Mouse (Mus musculus): Measurements from ENCODE around the gene Gm29427. TPM values are rescaled to one million over a fixed set of nuclear protein-coding genes. Genes with fewer than 3 reads are reported as not detected.
A peak's percentile ranks its signal among the peaks of the same experiment; 100 is the strongest.

Gene Gm29427
- total and polyA plus RNA-seq, 2 experiments from 2014 or later: 0.43 TPM; not detected in 1

GRCm38 (mm10) chr1:130744961-130745360, 29.4 kb upstream of the Gm29427 start:
- H3K27me3 ChIP-seq (ENCODE audit: insufficient read depth, low read length): no peaks in the 10 kb centered on the region
- no peaks in the 10 kb centered on the region for H3K36me3 ChIP-seq (ENCODE audit: insufficient read depth)
- 87% methylated on average over 5 of the region's 5 CpGs for WGBS
- no peak overlapping the region for H3K4me2 ChIP-seq (ENCODE audit: low read depth)
- no peak overlapping the region for H3K4me3 ChIP-seq (ENCODE audit: low read depth, low read length)
- H3K9me3 ChIP-seq (ENCODE audit: low read length): no peaks in the 10 kb centered on the region
- ATAC-seq (no peak), DNase-seq (no peak)
- no peaks in the 10 kb centered on the region for H3K4me1 ChIP-seq (ENCODE audit: insufficient read depth)
- H3K9ac ChIP-seq: no peak overlapping the region
- H3K27ac ChIP-seq (ENCODE audit: low read depth, low read length): no peak overlapping the region
- TF ChIP-seq CTCF (IDR thresholded peaks at IDR 0.05; ENCODE audit: low read depth): no peak

GRCm38 (mm10) chr1:130744217-130744616, 28.6 kb upstream of the Gm29427 start:
- Histone ChIP-seq H3K36me3 (ENCODE audit: insufficient read depth) (no peaks in the 10 kb centered on the region), H3K27me3 (ENCODE audit: insufficient read depth, low read length) (no peaks in the 10 kb centered on the region), H3K9me3 (ENCODE audit: low read length) (no peaks in the 10 kb centered on the region), H3K27ac (ENCODE audit: low read depth, low read length) (no peak overlapping the region), H3K9ac (no peak overlapping the region), H3K4me2 (ENCODE audit: low read depth) (no peak overlapping the region), H3K4me3 (ENCODE audit: low read depth, low read length) (no peak overlapping the region), H3K4me1 (ENCODE audit: insufficient read depth) (no peaks in the 10 kb centered on the region)
- DNase-seq: no peak
- no peak for ATAC-seq
- TF ChIP-seq CTCF (IDR thresholded peaks at IDR 0.05; ENCODE audit: low read depth): no peak
- WGBS: 87% methylated on average over 2 of the region's 2 CpGs

DNA sequence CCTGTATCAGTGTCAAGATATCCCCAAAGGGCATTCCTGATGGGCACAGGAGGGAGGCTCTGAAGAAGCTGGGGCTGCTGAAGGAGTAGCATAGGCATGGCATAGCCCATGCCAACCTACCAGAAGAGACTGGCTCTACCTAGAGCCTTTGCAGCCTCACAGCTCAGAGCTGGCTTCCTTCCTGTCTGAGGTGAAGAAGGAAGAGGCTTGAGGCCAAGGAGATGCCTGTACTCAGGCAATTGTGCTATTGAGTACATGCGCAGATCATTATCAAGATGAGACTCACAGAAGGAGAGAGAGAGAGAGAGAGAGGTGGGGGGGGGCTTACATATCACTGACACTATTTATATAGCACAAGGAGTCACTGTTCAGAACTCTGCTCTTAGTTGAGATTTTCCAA, 28.2 kb upstream of the Gm29427 start:
- H3K4me1 ChIP-seq (ENCODE audit: insufficient read depth): no peaks in the 10 kb centered on the region
- 100% methylated on average over 1 of the region's 1 CpGs for WGBS
- no peak overlapping the region for H3K27ac ChIP-seq (ENCODE audit: low read depth, low read length)

GRCm38 (mm10) chr1:130742201-130742600, 26.6 kb upstream of the Gm29427 start:
- H3K9me3 ChIP-seq (ENCODE audit: low read length): no peaks in the 10 kb centered on the region
- no peak overlapping the region for H3K4me3 ChIP-seq (ENCODE audit: low read depth, low read length)
- no peak for DNase-seq
- no peaks in the 10 kb centered on the region for H3K36me3 ChIP-seq (ENCODE audit: insufficient read depth)
- no peaks in the 10 kb centered on the region for H3K4me1 ChIP-seq (ENCODE audit: insufficient read depth)
- no peak overlapping the region for H3K27ac ChIP-seq (ENCODE audit: low read depth, low read length)
- no peak for TF ChIP-seq CTCF (IDR thresholded peaks at IDR 0.05; ENCODE audit: low read depth)
- no peaks in the 10 kb centered on the region for H3K27me3 ChIP-seq (ENCODE audit: insufficient read depth, low read length)
- no peak for ATAC-seq
- no peak overlapping the region for H3K4me2 ChIP-seq (ENCODE audit: low read depth)
- no peak overlapping the region for H3K9ac ChIP-seq
- WGBS: 85% methylated on average over 7 of the region's 7 CpGs

More for the DNA sequence above, 28.2 kb upstream of the Gm29427 start:
- TF ChIP-seq CTCF (IDR thresholded peaks at IDR 0.05; ENCODE audit: low read depth): no peak
- Histone ChIP-seq H3K9me3 (ENCODE audit: low read length) (no peaks in the 10 kb centered on the region), H3K4me3 (ENCODE audit: low read depth, low read length) (no peak overlapping the region), H3K9ac (no peak overlapping the region), H3K36me3 (ENCODE audit: insufficient read depth) (no peaks in the 10 kb centered on the region), H3K4me2 (ENCODE audit: low read depth) (no peak overlapping the region), H3K27me3 (ENCODE audit: insufficient read depth, low read length) (no peaks in the 10 kb centered on the region)
- ATAC-seq: no peak
- DNase-seq: no peak

DNA sequence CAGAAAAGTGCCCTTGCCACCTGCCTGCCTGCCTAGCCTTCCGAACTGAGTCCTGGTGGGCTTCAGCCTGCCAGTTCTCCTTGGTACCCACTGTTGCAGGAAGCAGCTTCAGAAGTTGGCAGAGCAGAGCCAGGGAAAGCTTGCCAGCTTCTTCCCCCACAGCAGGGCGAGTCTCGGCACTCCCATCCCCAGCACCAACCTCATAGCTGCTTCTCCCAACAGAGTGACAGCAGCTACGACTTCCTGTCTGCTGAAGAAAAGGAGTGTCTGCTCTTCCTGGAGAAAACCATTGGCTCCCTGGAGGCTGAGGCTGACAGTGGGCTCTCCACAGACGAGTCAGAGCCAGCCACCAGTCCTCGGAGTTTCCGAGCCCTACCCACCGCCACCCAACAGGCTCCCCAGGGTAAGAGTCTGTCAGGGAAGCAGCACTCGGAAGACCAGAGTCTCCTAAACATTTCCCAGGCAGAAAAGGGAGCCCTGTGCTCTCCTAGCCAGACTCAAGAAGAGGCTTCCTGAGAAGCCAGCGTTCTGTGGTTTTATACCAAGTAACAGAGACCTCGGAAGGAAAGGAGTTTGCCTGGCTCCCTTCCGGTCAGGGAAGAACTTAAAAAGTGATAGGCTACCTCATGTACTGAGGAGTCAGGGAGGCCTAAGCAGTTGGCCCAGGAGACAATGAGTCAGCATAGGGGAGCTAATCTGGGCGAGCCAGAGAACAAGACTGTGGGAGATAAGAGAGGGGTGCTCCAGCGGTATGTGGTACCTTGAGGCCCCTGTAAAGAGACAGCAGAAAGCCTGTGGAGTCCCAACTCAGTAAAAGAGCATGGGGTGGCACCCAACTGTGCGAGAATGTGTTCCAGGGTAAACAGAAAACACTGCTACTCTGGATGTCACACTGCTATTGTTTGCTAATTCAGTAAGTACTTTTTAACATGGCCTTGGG, 25.5 kb upstream of the Gm29427 start:
- TF ChIP-seq CTCF (IDR thresholded peaks at IDR 0.05; ENCODE audit: low read depth): no peak
- H3K36me3 ChIP-seq (ENCODE audit: insufficient read depth): no peaks in the 10 kb centered on the region
- H3K4me1 ChIP-seq (ENCODE audit: insufficient read depth): no peaks in the 10 kb centered on the region
- no peaks in the 10 kb centered on the region for H3K9me3 ChIP-seq (ENCODE audit: low read length)
- ATAC-seq (peak; percentile 81), DNase-seq (peak; percentile 56)
- no peak overlapping the region for H3K9ac ChIP-seq
- H3K27ac ChIP-seq (ENCODE audit: low read depth, low read length): no peak overlapping the region
- H3K4me2 ChIP-seq (ENCODE audit: low read depth): no peak overlapping the region
- H3K27me3 ChIP-seq (ENCODE audit: insufficient read depth, low read length): no peaks in the 10 kb centered on the region
- H3K4me3 ChIP-seq (ENCODE audit: low read depth, low read length): no peak overlapping the region
- WGBS: 48% methylated on average over 15 of the region's 15 CpGs

DNA sequence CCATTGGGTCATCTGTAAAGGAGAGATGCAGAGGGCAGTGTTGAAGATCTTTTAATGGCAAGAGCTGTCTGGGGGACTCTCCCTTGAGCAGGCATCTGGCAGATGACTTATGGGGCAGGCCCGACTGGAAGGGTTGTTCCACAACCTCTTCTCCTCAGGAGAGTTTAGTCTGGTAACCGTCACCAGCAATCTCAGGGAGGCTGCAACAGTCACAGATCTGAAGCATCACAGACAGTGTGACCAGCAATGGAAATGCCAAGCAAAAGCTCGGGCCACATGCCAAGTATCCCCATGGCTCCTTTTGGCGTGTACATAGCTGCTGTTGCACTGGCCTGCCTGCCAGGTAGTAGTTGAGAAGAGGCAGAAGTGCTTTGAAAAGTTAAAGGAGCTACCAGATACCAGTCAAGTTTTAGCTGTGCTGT, 24.6 kb upstream of the Gm29427 start:
- Histone ChIP-seq H3K27me3 (ENCODE audit: insufficient read depth, low read length) (no peaks in the 10 kb centered on the region), H3K9ac (no peak overlapping the region), H3K9me3 (ENCODE audit: low read length) (no peaks in the 10 kb centered on the region), H3K4me3 (ENCODE audit: low read depth, low read length) (no peak overlapping the region), H3K4me2 (ENCODE audit: low read depth) (no peak overlapping the region), H3K36me3 (ENCODE audit: insufficient read depth) (no peaks in the 10 kb centered on the region), H3K27ac (ENCODE audit: low read depth, low read length) (no peak overlapping the region), H3K4me1 (ENCODE audit: insufficient read depth) (no peaks in the 10 kb centered on the region)
- no peak for ATAC-seq
- no peak for TF ChIP-seq CTCF (IDR thresholded peaks at IDR 0.05; ENCODE audit: low read depth)
- 63% methylated on average over 4 of the region's 4 CpGs for WGBS
- peak; percentile 23 for DNase-seq

DNA sequence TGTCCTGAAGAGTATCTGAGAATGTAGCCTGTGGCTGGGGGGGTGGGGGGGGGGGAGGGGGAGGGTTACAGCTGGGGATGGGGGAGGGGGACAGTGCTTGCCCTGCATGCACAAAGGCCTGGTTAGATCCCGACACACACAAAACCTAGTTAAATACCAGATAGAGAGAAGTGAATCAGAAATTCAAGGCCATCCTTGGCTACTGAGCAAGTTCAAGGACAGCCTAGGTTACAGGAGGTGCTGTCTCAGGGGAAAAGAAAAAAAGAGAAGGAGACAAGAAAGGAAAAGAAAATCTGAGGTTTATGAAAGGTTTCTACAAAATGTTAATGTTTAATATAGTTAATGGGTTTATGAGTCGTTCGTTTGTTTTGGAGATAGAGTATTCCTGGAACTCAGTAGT, 24.0 kb upstream of the Gm29427 start:
- WGBS: 82% methylated on average over 3 of the region's 3 CpGs
- Histone ChIP-seq H3K27me3 (ENCODE audit: insufficient read depth, low read length) (no peaks in the 10 kb centered on the region), H3K4me2 (ENCODE audit: low read depth) (no peak overlapping the region), H3K27ac (ENCODE audit: low read depth, low read length) (no peak overlapping the region), H3K4me3 (ENCODE audit: low read depth, low read length) (no peak overlapping the region), H3K4me1 (ENCODE audit: insufficient read depth) (no peaks in the 10 kb centered on the region), H3K36me3 (ENCODE audit: insufficient read depth) (no peaks in the 10 kb centered on the region), H3K9ac (no peak overlapping the region), H3K9me3 (ENCODE audit: low read length) (no peaks in the 10 kb centered on the region)
- no peak for DNase-seq
- no peak for ATAC-seq
- TF ChIP-seq CTCF (IDR thresholded peaks at IDR 0.05; ENCODE audit: low read depth): no peak
